8 mouse cellular contexts compared by ENCODE assay signal in genomic region chr17:45584096-45584896, GRCm38 (mm10). TPM values are rescaled to one million over a fixed set of nuclear protein-coding genes. Genes with fewer than 3 reads are reported as not detected.
DNase-seq lines count a peak whose midpoint lies in the region; ATAC-seq and TF ChIP-seq lines count a peak whose summit lies in the region.

No protein-coding gene starts in this region.

- H3K9ac ChIP-seq in heart, embryonic 14.5 days (ENCODE audit: low read length), result peak overlapping the region; percentile 59
- peak overlapping the region; percentile 53 for H3K9ac ChIP-seq in kidney, embryonic 16.5 days (replicated peaks; ENCODE audit: low read length)
- peak overlapping the region; percentile 19; the same call in 1 of the 2 replicates for H3K9ac ChIP-seq in liver, embryonic 13.5 days

- WGBS in forebrain, embryonic 10.5 days, result 37% methylated on average over 12 of the region's 12 CpGs
- 30% methylated on average over 12 of the region's 12 CpGs for WGBS in heart, embryonic 14.5 days
- WGBS in kidney, embryonic 16.5 days, result 35% methylated on average over 12 of the region's 12 CpGs
- WGBS in liver, embryonic 13.5 days (ENCODE audit: insufficient replicate concordance), result 52% methylated on average over 12 of the region's 12 CpGs

- H3K36me3 ChIP-seq in forebrain, embryonic 10.5 days (replicated peaks), result peaks cover 32% of the 10 kb centered on the region
- H3K36me3 ChIP-seq in heart, embryonic 14.5 days (ENCODE audit: control insufficient read depth, insufficient read depth, low read length), result peaks cover 31% of the 10 kb centered on the region
- H3K36me3 ChIP-seq in kidney, embryonic 16.5 days (ENCODE audit: insufficient read depth, low read length), result peaks cover 25% of the 10 kb centered on the region
- H3K36me3 ChIP-seq in liver, embryonic 13.5 days, result peaks cover 55% of the 10 kb centered on the region
- H3K36me3 ChIP-seq in myocyte (ENCODE audit: control insufficient read depth, insufficient read depth), result peaks cover 40% of the 10 kb centered on the region

- peak; percentile 72 for ATAC-seq in heart, embryonic 14.5 days (ENCODE audit: insufficient number of reproducible peaks, insufficient read depth, low FRiP score, low read depth)
- peak; percentile 50 for ATAC-seq in kidney, embryonic 16.5 days (ENCODE audit: low FRiP score, low TSS enrichment)
- no peak for ATAC-seq in liver, embryonic 13.5 days (ENCODE audit: low read depth)
- no peak for ATAC-seq in erythroblast, adult 5-6 weeks (replicated peaks; ENCODE audit: low FRiP score, poor library complexity, severe bottlenecking)

- peak overlapping the region; percentile 4 for H3K4me3 ChIP-seq in forebrain, embryonic 10.5 days
- H3K4me3 ChIP-seq in heart, embryonic 14.5 days (ENCODE audit: control insufficient read depth in 1 of 2, insufficient read depth in 1 of 2, low read depth in 1 of 2, low read length in 2 of 2), result peak overlapping the region in 1 of 2 experiments; percentile 10; a peak in 1 of 4 replicates
- no peak overlapping the region for H3K4me3 ChIP-seq in kidney, embryonic 16.5 days (ENCODE audit: low read length)
- H3K4me3 ChIP-seq in liver, embryonic 13.5 days (replicated peaks), result no peak overlapping the region
- H3K4me3 ChIP-seq in myocyte, result no peak overlapping the region

- peak; percentile 86 for DNase-seq in 3134 (ENCODE audit: extremely low read depth, insufficient read length, low spot score)
- peak; percentile 92 for DNase-seq in adrenal gland, postnatal 14 days
- no peak for DNase-seq in forebrain, embryonic 10.5 days (ENCODE audit: extremely low spot score, low spot score)
- DNase-seq in liver, embryonic 13.5 days, result no peak

- peak; percentile 56 for TF ChIP-seq POLR2A in myocyte (IDR thresholded peaks at IDR 0.05; ENCODE audit: insufficient read length, low read depth)

- H3ac ChIP-seq in myocyte (ENCODE audit: control insufficient read depth, insufficient read length), result no peak overlapping the region

- H3K27me3 ChIP-seq in forebrain, embryonic 10.5 days (ENCODE audit: poor library complexity, severe bottlenecking), result no peaks in the 10 kb centered on the region
- no peaks in the 10 kb centered on the region for H3K27me3 ChIP-seq in heart, embryonic 14.5 days (ENCODE audit: control insufficient read depth, insufficient read depth, low read length)
- no peaks in the 10 kb centered on the region for H3K27me3 ChIP-seq in kidney, embryonic 16.5 days (ENCODE audit: insufficient read depth, low read length)
- H3K27me3 ChIP-seq in liver, embryonic 13.5 days, result no peaks in the 10 kb centered on the region
- no peaks in the 10 kb centered on the region for H3K27me3 ChIP-seq in myocyte (ENCODE audit: control insufficient read depth, insufficient read depth, insufficient read length)

- no peaks in the 10 kb centered on the region for H3K79me2 ChIP-seq in myocyte (ENCODE audit: control insufficient read depth, insufficient read depth)

- H3K4me1 ChIP-seq in forebrain, embryonic 10.5 days, result peaks cover 37% of the 10 kb centered on the region
- H3K4me1 ChIP-seq in heart, embryonic 14.5 days (ENCODE audit: control insufficient read depth in 2 of 2, insufficient read depth in 2 of 2, low read length in 2 of 2), result peaks cover 22 to 40% of the 10 kb centered on the region in 2 experiments
- peaks cover 33% of the 10 kb centered on the region for H3K4me1 ChIP-seq in kidney, embryonic 16.5 days (ENCODE audit: insufficient read depth, low read length)
- H3K4me1 ChIP-seq in liver, embryonic 13.5 days (replicated peaks), result peaks cover 75% of the 10 kb centered on the region

- peak overlapping the region; percentile 77 for H3K27ac ChIP-seq in forebrain, embryonic 10.5 days
- H3K27ac ChIP-seq in heart, embryonic 14.5 days (replicated peaks in 1 of 2; ENCODE audit: control insufficient read depth in 1 of 2, insufficient read depth in 1 of 2, low read depth in 2 of 2, low read length in 2 of 2), result peak overlapping the region; percentile 90 to 97
- peak overlapping the region; percentile 84 for H3K27ac ChIP-seq in kidney, embryonic 16.5 days (ENCODE audit: low read length)
- peak overlapping the region; percentile 93 for H3K27ac ChIP-seq in liver, embryonic 13.5 days

- peaks cover 11% of the 10 kb centered on the region; the same call in 1 of the 2 replicates for H3K9me3 ChIP-seq in forebrain, embryonic 10.5 days
- H3K9me3 ChIP-seq in heart, embryonic 14.5 days (ENCODE audit: control insufficient read depth, low read length), result no peaks in the 10 kb centered on the region
- H3K9me3 ChIP-seq in kidney, embryonic 16.5 days (ENCODE audit: low read length), result peaks cover 9% of the 10 kb centered on the region; the same call in 1 of the 2 replicates
- H3K9me3 ChIP-seq in liver, embryonic 13.5 days (replicated peaks), result no peaks in the 10 kb centered on the region

- H3K4me2 ChIP-seq in heart, embryonic 14.5 days (ENCODE audit: low read length), result peak overlapping the region; percentile 44
- H3K4me2 ChIP-seq in kidney, embryonic 16.5 days (replicated peaks; ENCODE audit: low read depth, low read length), result no peak overlapping the region; the same call in 1 of the 2 replicates
- no peak overlapping the region; the same call in 1 of the 2 replicates for H3K4me2 ChIP-seq in liver, embryonic 13.5 days
- peak overlapping the region; percentile 26 for H3K4me2 ChIP-seq in myocyte (ENCODE audit: low read depth)

TF ChIP-seq in myocyte, 11 proteins besides CTCF, POLR2A, EP300 and RAD21:
- peak; percentile 75 for TF ChIP-seq POLR2AphosphoS2 (IDR thresholded peaks at IDR 0.05; ENCODE audit: insufficient read length, low read depth)
- TF ChIP-seq MAX (IDR thresholded peaks at IDR 0.05; ENCODE audit: low read depth), result no peak

RNA-seq across cellular contexts. Expression of gene Hsp90ab1, which starts 11.2 kb away (rescaled TPM):
- total RNA-seq in adrenal gland, postnatal 14 days (2021), result 1,351 and 1,485 TPM in 2 replicates
- 2,210 and 2,220 TPM in 2 replicates for polyA plus RNA-seq in forebrain, embryonic 10.5 days (2016; fragmentation: Nextera tagmentation; extraction: Ambion mirVana)
- 1,215 and 1,233 TPM in 2 replicates for polyA plus RNA-seq in heart, embryonic 14.5 days (2014; fragmentation: Nextera tagmentation; extraction: Ambion mirVana)
- polyA plus RNA-seq in kidney, embryonic 16.5 days (2015; fragmentation: Nextera tagmentation; extraction: Ambion mirVana), result 1,922 and 2,030 TPM in 2 replicates
- polyA plus RNA-seq in liver, embryonic 13.5 days (2015; fragmentation: Nextera tagmentation; extraction: Ambion mirVana), result 1,012 and 1,064 TPM in 2 replicates
- polyA plus RNA-seq in myocyte (2012; fragmentation: generic; extraction: Trizol), result 1,606 TPM
- 192 and 222 TPM in 2 replicates for total RNA-seq in erythroblast, adult 5-6 weeks (2015; ENCODE audit: low replicate concordance)
- total RNA-seq in erythroblast, adult 5-6 weeks (2017; ENCODE audit: low replicate concordance), result 246 and 293 TPM in 2 replicates

RNA-seq across cellular contexts. Expression of gene Slc29a1, which starts 15.1 kb away (rescaled TPM):
- total RNA-seq in adrenal gland, postnatal 14 days (2021), result 114 and 140 TPM in 2 replicates
- 70.3 and 76.3 TPM in 2 replicates for polyA plus RNA-seq in forebrain, embryonic 10.5 days (2016; fragmentation: Nextera tagmentation; extraction: Ambion mirVana)
- polyA plus RNA-seq in heart, embryonic 14.5 days (2014; fragmentation: Nextera tagmentation; extraction: Ambion mirVana), result 84.7 and 87.8 TPM in 2 replicates
- 107 and 116 TPM in 2 replicates for polyA plus RNA-seq in kidney, embryonic 16.5 days (2015; fragmentation: Nextera tagmentation; extraction: Ambion mirVana)
- 215 and 233 TPM in 2 replicates for polyA plus RNA-seq in liver, embryonic 13.5 days (2015; fragmentation: Nextera tagmentation; extraction: Ambion mirVana)
- polyA plus RNA-seq in myocyte (2012; fragmentation: generic; extraction: Trizol), result 913 TPM
- 15.9 and 34.5 TPM in 2 replicates for total RNA-seq in erythroblast, adult 5-6 weeks (2015; ENCODE audit: low replicate concordance)
- total RNA-seq in erythroblast, adult 5-6 weeks (2017; ENCODE audit: low replicate concordance), result 32.9 and 46.5 TPM in 2 replicates

RNA-seq across cellular contexts. Expression of gene Mymx, which starts 17.6 kb away (rescaled TPM):
- total RNA-seq in adrenal gland, postnatal 14 days (2021), result 0.44 TPM in 1 of 2 replicates, not detected in the other
- polyA plus RNA-seq in forebrain, embryonic 10.5 days (2016; fragmentation: Nextera tagmentation; extraction: Ambion mirVana), result 0.27 and 0.30 TPM in 2 replicates
- not detected in 2 replicates for polyA plus RNA-seq in heart, embryonic 14.5 days (2014; fragmentation: Nextera tagmentation; extraction: Ambion mirVana)
- polyA plus RNA-seq in kidney, embryonic 16.5 days (2015; fragmentation: Nextera tagmentation; extraction: Ambion mirVana), result 6.2 and 7.4 TPM in 2 replicates
- 0.42 and 0.59 TPM in 2 replicates for polyA plus RNA-seq in liver, embryonic 13.5 days (2015; fragmentation: Nextera tagmentation; extraction: Ambion mirVana)
- polyA plus RNA-seq in myocyte (2012; fragmentation: generic; extraction: Trizol), result 576 TPM
- not detected in 2 replicates for total RNA-seq in erythroblast, adult 5-6 weeks (2015; ENCODE audit: low replicate concordance)
- not detected in 2 replicates for total RNA-seq in erythroblast, adult 5-6 weeks (2017; ENCODE audit: low replicate concordance)

RNA-seq across cellular contexts. Expression of gene Slc35b2, which starts 20.6 kb away (rescaled TPM):
- total RNA-seq in adrenal gland, postnatal 14 days (2021), result 54.8 and 56.1 TPM in 2 replicates
- 114 and 117 TPM in 2 replicates for polyA plus RNA-seq in forebrain, embryonic 10.5 days (2016; fragmentation: Nextera tagmentation; extraction: Ambion mirVana)
- 91.3 and 92.4 TPM in 2 replicates for polyA plus RNA-seq in heart, embryonic 14.5 days (2014; fragmentation: Nextera tagmentation; extraction: Ambion mirVana)
- polyA plus RNA-seq in kidney, embryonic 16.5 days (2015; fragmentation: Nextera tagmentation; extraction: Ambion mirVana), result 159 and 170 TPM in 2 replicates
- 58.0 and 58.6 TPM in 2 replicates for polyA plus RNA-seq in liver, embryonic 13.5 days (2015; fragmentation: Nextera tagmentation; extraction: Ambion mirVana)
- 80.1 TPM for polyA plus RNA-seq in myocyte (2012; fragmentation: generic; extraction: Trizol)
- total RNA-seq in erythroblast, adult 5-6 weeks (2015; ENCODE audit: low replicate concordance), result 16.5 and 25.2 TPM in 2 replicates
- 2.2 and 21.7 TPM in 2 replicates for total RNA-seq in erythroblast, adult 5-6 weeks (2017; ENCODE audit: low replicate concordance)

RNA-seq across cellular contexts. Expression of gene Nfkbie, which starts 28.8 kb away (rescaled TPM):
- 3.6 and 8.7 TPM in 2 replicates for total RNA-seq in adrenal gland, postnatal 14 days (2021)
- 6.6 and 6.9 TPM in 2 replicates for polyA plus RNA-seq in forebrain, embryonic 10.5 days (2016; fragmentation: Nextera tagmentation; extraction: Ambion mirVana)
- polyA plus RNA-seq in heart, embryonic 14.5 days (2014; fragmentation: Nextera tagmentation; extraction: Ambion mirVana), result 2.7 and 2.9 TPM in 2 replicates
- 5.9 and 6.4 TPM in 2 replicates for polyA plus RNA-seq in kidney, embryonic 16.5 days (2015; fragmentation: Nextera tagmentation; extraction: Ambion mirVana)
- polyA plus RNA-seq in liver, embryonic 13.5 days (2015; fragmentation: Nextera tagmentation; extraction: Ambion mirVana), result 1.4 and 1.6 TPM in 2 replicates
- polyA plus RNA-seq in myocyte (2012; fragmentation: generic; extraction: Trizol), result 7.3 TPM
- 1.5 and 1.7 TPM in 2 replicates for total RNA-seq in erythroblast, adult 5-6 weeks (2015; ENCODE audit: low replicate concordance)
- 1.1 and 1.5 TPM in 2 replicates for total RNA-seq in erythroblast, adult 5-6 weeks (2017; ENCODE audit: low replicate concordance)

Comparison
In these comparisons a context has a peak if more than half of its experiments do, and no peak if none do; other contexts are left out.
1. DNase-seq: peak in 3134 (single experiment) and adrenal gland, postnatal 14 days (single experiment); none in forebrain, embryonic 10.5 days (single experiment) and liver, embryonic 13.5 days (single experiment).
2. ATAC-seq: peak in heart, embryonic 14.5 days (single experiment) and kidney, embryonic 16.5 days (single experiment); none in liver, embryonic 13.5 days (single experiment) and erythroblast, adult 5-6 weeks (single experiment).
3. H3K4me2 ChIP-seq: peak in heart, embryonic 14.5 days (single experiment) and myocyte (single experiment); none in kidney, embryonic 16.5 days (single experiment) and liver, embryonic 13.5 days (single experiment).
4. RNA of gene Mymx, which starts 17.6 kb away (polyA plus RNA-seq): 576 TPM in myocyte (single experiment); 6.2 to 7.4 TPM in kidney, embryonic 16.5 days, 0.42 to 0.59 TPM in liver, embryonic 13.5 days, 0.27 to 0.30 TPM in forebrain, embryonic 10.5 days and not detected in heart, embryonic 14.5 days; every median in the first group is over 10 times any median in the second.
5. Peak in every context shown above with its lines, with median percentiles within 50 percentile points of each other: H3K27ac ChIP-seq and H3K9ac ChIP-seq.